In the genomic region with DNA sequence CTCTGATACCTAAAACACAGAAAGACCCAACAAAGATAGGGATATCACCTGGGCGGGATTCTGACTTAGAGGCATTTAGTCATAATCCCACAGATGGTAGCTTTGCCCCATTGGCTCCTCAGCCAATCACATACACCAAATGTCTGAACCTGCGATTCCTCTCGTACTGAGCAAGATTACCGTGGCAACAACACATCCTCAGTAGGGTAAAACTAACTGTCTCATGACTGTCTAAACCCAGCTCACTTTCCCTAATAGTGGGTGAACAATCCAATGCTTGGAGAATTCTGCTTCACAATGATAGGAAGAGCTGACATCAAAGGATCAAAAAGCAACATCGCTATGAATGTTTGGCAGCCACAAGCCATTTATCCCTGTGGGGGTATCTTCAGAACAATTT, we compare ENCODE assay signal across 8 mouse cellular contexts.
DNase-seq lines count a peak whose midpoint lies in the region; ATAC-seq and TF ChIP-seq lines count a peak whose summit lies in the region.

No protein-coding gene starts in this region.

- H3K36me3 ChIP-seq in forebrain, embryonic 15.5 days: no peaks in the 10 kb centered on the region
- no peaks in the 10 kb centered on the region for H3K36me3 ChIP-seq in kidney, postnatal 0 days (ENCODE audit: insufficient read depth, low read length)
- H3K36me3 ChIP-seq in midbrain, embryonic 12.5 days: no peaks in the 10 kb centered on the region

- H3K4me2 ChIP-seq in forebrain, embryonic 15.5 days (replicated peaks): no peak overlapping the region
- no peak overlapping the region for H3K4me2 ChIP-seq in kidney, postnatal 0 days (ENCODE audit: low read length)
- H3K4me2 ChIP-seq in midbrain, embryonic 12.5 days (replicated peaks): no peak overlapping the region

- H3K27me3 ChIP-seq in forebrain, embryonic 15.5 days: no peaks in the 10 kb centered on the region
- H3K27me3 ChIP-seq in kidney, postnatal 0 days (ENCODE audit: insufficient read depth, low read length): no peaks in the 10 kb centered on the region
- no peaks in the 10 kb centered on the region for H3K27me3 ChIP-seq in midbrain, embryonic 12.5 days

- DNase-seq in adrenal gland, postnatal 10 days: peak; percentile 32
- DNase-seq in adrenal gland, adult 2 months: no peak
- DNase-seq in urinary bladder, postnatal 14 days (ENCODE audit: low spot score): peak; percentile 6
- DNase-seq in urinary bladder, postnatal 4 days (ENCODE audit: low spot score in 2 of 2): no peak
- DNase-seq in kidney, postnatal 0 days (ENCODE audit: low spot score): peak; percentile 94
- DNase-seq in yolk sac, embryonic 10.5 days (ENCODE audit: low spot score): peak; percentile 91

- H3K4me1 ChIP-seq in forebrain, embryonic 15.5 days: no peaks in the 10 kb centered on the region
- H3K4me1 ChIP-seq in kidney, postnatal 0 days (replicated peaks; ENCODE audit: insufficient read depth, low read length): no peaks in the 10 kb centered on the region
- no peaks in the 10 kb centered on the region for H3K4me1 ChIP-seq in midbrain, embryonic 12.5 days

- peak; percentile 94 for ATAC-seq in forebrain, embryonic 15.5 days (replicated peaks)
- peak; percentile 100 for ATAC-seq in kidney, postnatal 0 days (replicated peaks; ENCODE audit: low FRiP score, low read depth)
- ATAC-seq in midbrain, embryonic 12.5 days (ENCODE audit: low FRiP score, low read depth): peak; percentile 96

- no peak overlapping the region for H3K27ac ChIP-seq in forebrain, embryonic 15.5 days (replicated peaks)
- no peak overlapping the region for H3K27ac ChIP-seq in kidney, postnatal 0 days
- no peak overlapping the region for H3K27ac ChIP-seq in midbrain, embryonic 12.5 days (replicated peaks)

- WGBS in forebrain, embryonic 15.5 days: 75% methylated on average over 5 of the region's 5 CpGs
- WGBS in kidney, postnatal 0 days: 92% methylated on average over 5 of the region's 5 CpGs
- 78% methylated on average over 5 of the region's 5 CpGs for WGBS in midbrain, embryonic 12.5 days

- H3K9ac ChIP-seq in forebrain, embryonic 15.5 days (replicated peaks): no peak overlapping the region
- H3K9ac ChIP-seq in kidney, postnatal 0 days (ENCODE audit: low read depth, low read length): no peak overlapping the region
- H3K9ac ChIP-seq in midbrain, embryonic 12.5 days (replicated peaks): no peak overlapping the region

- no peaks in the 10 kb centered on the region for H3K9me3 ChIP-seq in forebrain, embryonic 15.5 days
- no peaks in the 10 kb centered on the region for H3K9me3 ChIP-seq in kidney, postnatal 0 days (replicated peaks; ENCODE audit: low read length)
- no peaks in the 10 kb centered on the region for H3K9me3 ChIP-seq in midbrain, embryonic 12.5 days

- no peak overlapping the region for H3K4me3 ChIP-seq in forebrain, embryonic 15.5 days
- no peak overlapping the region for H3K4me3 ChIP-seq in kidney, postnatal 0 days (replicated peaks; ENCODE audit: low read depth, low read length)
- no peak overlapping the region for H3K4me3 ChIP-seq in midbrain, embryonic 12.5 days

- no peak for TF ChIP-seq CTCF in kidney, postnatal 0 days (IDR thresholded peaks at IDR 0.05; ENCODE audit: low read depth)

Comparison
In these comparisons a context has a peak if more than half of its experiments do, and no peak if none do; other contexts are left out.
1. DNase-seq: peak in adrenal gland, postnatal 10 days (single experiment), urinary bladder, postnatal 14 days (single experiment), kidney, postnatal 0 days (single experiment) and yolk sac, embryonic 10.5 days (single experiment); none in adrenal gland, adult 2 months (single experiment) and urinary bladder, postnatal 4 days (0 of 2).
2. Peak in every context shown above with its lines, with median percentiles within 50 percentile points of each other: ATAC-seq.